Mouse (Mus musculus): Measurements from ENCODE around the gene Lbhd2. TPM values are rescaled to one million over a fixed set of nuclear protein-coding genes. Genes with fewer than 3 reads are reported as not detected.

Gene Lbhd2
- polyA plus RNA-seq (2012) = not detected in 2 replicates

- Histone ChIP-seq H3K36me3 (ENCODE audit: control insufficient read depth) (no peaks in the 10 kb centered on the region), H3K27me3 (ENCODE audit: control insufficient read depth) (peaks cover 58% of the 10 kb centered on the region), H3K4me1 (ENCODE audit: control insufficient read depth) (no peaks in the 10 kb centered on the region), H3K4me3 (replicated peaks) (no peak within 1 kb of the TSS), H3K9me3 (ENCODE audit: control insufficient read depth, low read length) (no peaks in the 10 kb centered on the region)
- TF ChIP-seq GATA1 (IDR thresholded peaks at IDR 0.05; ENCODE audit: low read length) (no peak), TAL1 (IDR thresholded peaks at IDR 0.05; ENCODE audit: low read length) (no peak)
Measured at GRCm38 (mm10) chr12:111406622-111407021, at the start of gene Lbhd2. TSS of gene Lbhd2 (plus strand) at chr12:111406809.

GRCm38 (mm10) chr12:111360671-111361070 lies 45.9 kb upstream of the Lbhd2 start:
- Histone ChIP-seq H3K9me3 (ENCODE audit: control insufficient read depth, low read length) (no peaks in the 10 kb centered on the region), H3K4me1 (ENCODE audit: control insufficient read depth) (no peaks in the 10 kb centered on the region), H3K4me3 (replicated peaks) (no peak overlapping the region), H3K36me3 (ENCODE audit: control insufficient read depth) (no peaks in the 10 kb centered on the region), H3K27me3 (ENCODE audit: control insufficient read depth) (no peaks in the 10 kb centered on the region; the same call in 1 of the 2 replicates)
- TF ChIP-seq TAL1 (IDR thresholded peaks at IDR 0.05; ENCODE audit: low read length) (no peak), GATA1 (IDR thresholded peaks at IDR 0.05; ENCODE audit: low read length) (no peak)

DNA sequence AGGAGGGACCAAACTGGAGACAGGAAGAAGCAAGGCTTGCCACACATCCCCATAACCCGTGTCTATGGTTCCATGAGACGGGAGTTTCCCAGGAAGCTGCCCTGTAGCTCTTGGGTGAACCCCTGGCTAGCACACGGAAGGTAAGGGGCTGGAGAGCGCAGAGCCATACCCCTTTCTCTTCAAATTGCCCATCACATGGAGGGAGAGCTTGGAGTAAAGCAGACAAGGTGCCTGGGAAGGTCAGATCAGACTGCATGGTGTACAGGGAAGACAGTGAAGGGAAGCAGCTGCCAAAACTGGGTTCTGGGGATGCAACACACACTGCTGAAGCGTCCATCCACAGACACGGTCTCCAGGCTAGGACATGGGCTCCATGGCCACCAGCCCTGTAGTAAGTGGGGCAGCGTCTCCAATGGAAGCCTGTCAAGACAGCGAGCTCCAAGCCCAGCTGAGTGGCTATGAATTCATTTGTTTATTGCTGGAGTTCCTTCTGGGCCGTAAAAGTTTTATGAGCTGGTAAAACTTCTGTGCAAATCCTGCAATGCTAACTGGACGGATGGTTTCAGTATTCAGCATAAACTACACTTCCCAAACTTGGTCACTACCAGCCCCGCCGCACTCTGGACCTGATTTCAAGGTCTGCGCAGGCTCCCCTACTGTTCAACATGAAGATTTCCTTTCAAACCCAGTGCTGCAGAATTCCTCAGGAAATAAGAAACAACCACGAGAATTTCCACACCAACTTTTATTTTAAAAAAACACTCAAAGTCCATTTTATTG lies 45.1 kb upstream of the Lbhd2 start:
- Histone ChIP-seq H3K4me1 (ENCODE audit: control insufficient read depth) (no peaks in the 10 kb centered on the region), H3K4me3 (replicated peaks) (no peak overlapping the region), H3K27me3 (ENCODE audit: control insufficient read depth) (no peaks in the 10 kb centered on the region), H3K36me3 (ENCODE audit: control insufficient read depth) (no peaks in the 10 kb centered on the region), H3K9me3 (ENCODE audit: control insufficient read depth, low read length) (no peaks in the 10 kb centered on the region)
- TF ChIP-seq TAL1 (IDR thresholded peaks at IDR 0.05; ENCODE audit: low read length) = no peak
- TF ChIP-seq GATA1 (IDR thresholded peaks at IDR 0.05; ENCODE audit: low read length) = no peak

DNA sequence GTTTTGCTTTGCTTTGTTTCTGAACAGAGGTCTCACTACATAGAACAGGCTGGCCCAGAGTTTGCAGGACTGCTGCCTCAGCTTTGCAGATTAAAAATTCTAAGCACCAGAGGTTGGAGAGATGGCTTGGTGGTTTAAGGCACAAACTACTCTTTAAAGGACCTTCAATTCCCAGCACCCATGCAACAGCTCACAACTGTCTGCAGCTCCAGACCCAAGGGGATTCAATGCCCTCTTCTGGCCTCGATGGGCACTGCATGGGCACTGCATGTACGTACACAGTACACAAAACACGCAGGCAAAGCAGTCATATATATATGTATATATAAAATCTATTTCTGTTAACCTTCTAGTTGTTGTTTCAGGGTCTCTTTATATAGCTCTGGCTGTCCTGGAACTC lies 42.4 kb upstream of the Lbhd2 start:
- H3K4me1 ChIP-seq (ENCODE audit: control insufficient read depth) = no peaks in the 10 kb centered on the region; the same call in none of the 2 replicates

DNA sequence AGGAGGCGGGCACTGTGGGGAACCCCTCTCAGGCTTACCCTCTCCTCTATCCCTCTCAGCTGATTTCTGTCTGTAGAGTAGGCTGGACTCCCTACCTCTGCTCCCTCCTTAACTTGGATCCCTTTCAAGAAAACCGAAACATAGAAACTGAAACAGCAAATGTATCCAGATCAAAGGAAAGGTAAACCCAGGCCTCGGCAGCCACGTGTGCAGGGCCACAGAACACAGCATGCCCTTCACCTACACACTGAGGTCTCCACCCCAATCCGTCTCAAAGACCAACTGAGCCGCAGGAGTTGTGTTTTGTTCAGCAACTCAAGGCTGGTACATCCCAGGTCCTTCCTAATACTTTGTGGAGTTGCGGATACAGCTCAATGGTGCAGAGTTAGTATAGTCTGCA lies 39.5 kb upstream of the Lbhd2 start:
- H3K36me3 ChIP-seq (ENCODE audit: control insufficient read depth) = no peaks in the 10 kb centered on the region
- no peaks in the 10 kb centered on the region for H3K9me3 ChIP-seq (ENCODE audit: control insufficient read depth, low read length)
- no peak overlapping the region for H3K4me3 ChIP-seq (replicated peaks)
- peaks cover 11% of the 10 kb centered on the region for H3K4me1 ChIP-seq (ENCODE audit: control insufficient read depth)
- H3K27me3 ChIP-seq (ENCODE audit: control insufficient read depth) = no peaks in the 10 kb centered on the region
- TF ChIP-seq TAL1 (IDR thresholded peaks at IDR 0.05; ENCODE audit: low read length) (no peak), GATA1 (IDR thresholded peaks at IDR 0.05; ENCODE audit: low read length) (no peak)

More for the DNA sequence above, 42.4 kb upstream of the Lbhd2 start:
- no peaks in the 10 kb centered on the region for H3K36me3 ChIP-seq (ENCODE audit: control insufficient read depth)
- H3K4me3 ChIP-seq (replicated peaks) = no peak overlapping the region
- H3K27me3 ChIP-seq (ENCODE audit: control insufficient read depth) = no peaks in the 10 kb centered on the region
- TF ChIP-seq GATA1 (IDR thresholded peaks at IDR 0.05; ENCODE audit: low read length) (no peak), TAL1 (IDR thresholded peaks at IDR 0.05; ENCODE audit: low read length) (no peak)
- no peaks in the 10 kb centered on the region for H3K9me3 ChIP-seq (ENCODE audit: control insufficient read depth, low read length)

DNA sequence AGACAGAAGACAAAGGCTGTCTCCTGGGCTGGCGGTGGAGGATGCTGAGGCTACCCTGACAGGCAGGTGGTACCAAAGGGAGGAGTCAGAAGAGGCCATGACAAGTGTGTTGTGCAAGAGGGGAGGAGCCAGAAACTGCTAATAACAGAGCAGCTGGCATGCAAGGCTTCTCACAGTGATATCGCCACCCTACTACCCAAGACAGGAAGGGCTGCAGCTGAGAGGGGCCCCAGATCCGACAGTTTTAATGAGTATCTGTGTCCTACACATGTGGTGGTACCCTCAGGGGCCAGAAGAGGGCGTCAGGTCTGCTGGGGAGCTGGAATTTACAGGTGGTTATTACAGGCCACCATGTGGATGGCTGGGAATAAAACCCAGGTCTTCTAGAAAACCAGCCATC lies 36.4 kb upstream of the Lbhd2 start:
- TF ChIP-seq GATA1 (IDR thresholded peaks at IDR 0.05; ENCODE audit: low read length) = no peak
- no peak for TF ChIP-seq TAL1 (IDR thresholded peaks at IDR 0.05; ENCODE audit: low read length)
- H3K27me3 ChIP-seq (ENCODE audit: control insufficient read depth) = peaks cover 5% of the 10 kb centered on the region
- H3K36me3 ChIP-seq (ENCODE audit: control insufficient read depth) = no peaks in the 10 kb centered on the region
- peaks cover 11% of the 10 kb centered on the region for H3K4me1 ChIP-seq (ENCODE audit: control insufficient read depth)
- no peaks in the 10 kb centered on the region for H3K9me3 ChIP-seq (ENCODE audit: control insufficient read depth, low read length)
- no peak overlapping the region for H3K4me3 ChIP-seq (replicated peaks)

GRCm38 (mm10) chr12:111371905-111372304 lies 34.7 kb upstream of the Lbhd2 start:
- H3K4me1 ChIP-seq (ENCODE audit: control insufficient read depth) = peaks cover 15% of the 10 kb centered on the region
- H3K27me3 ChIP-seq (ENCODE audit: control insufficient read depth) = peaks cover 20% of the 10 kb centered on the region
- no peaks in the 10 kb centered on the region for H3K36me3 ChIP-seq (ENCODE audit: control insufficient read depth)
- TF ChIP-seq GATA1 (IDR thresholded peaks at IDR 0.05; ENCODE audit: low read length) (no peak), TAL1 (IDR thresholded peaks at IDR 0.05; ENCODE audit: low read length) (no peak)
- H3K9me3 ChIP-seq (ENCODE audit: control insufficient read depth, low read length) = no peaks in the 10 kb centered on the region
- H3K4me3 ChIP-seq (replicated peaks) = no peak overlapping the region

GRCm38 (mm10) chr12:111373411-111373810 lies 33.2 kb upstream of the Lbhd2 start:
- no peaks in the 10 kb centered on the region for H3K36me3 ChIP-seq (ENCODE audit: control insufficient read depth)
- no peak overlapping the region for H3K4me3 ChIP-seq (replicated peaks)
- peaks cover 28% of the 10 kb centered on the region for H3K4me1 ChIP-seq (ENCODE audit: control insufficient read depth)
- TF ChIP-seq TAL1 (IDR thresholded peaks at IDR 0.05; ENCODE audit: low read length) (no peak), GATA1 (IDR thresholded peaks at IDR 0.05; ENCODE audit: low read length) (no peak)
- no peaks in the 10 kb centered on the region for H3K9me3 ChIP-seq (ENCODE audit: control insufficient read depth, low read length)
- peaks cover 35% of the 10 kb centered on the region for H3K27me3 ChIP-seq (ENCODE audit: control insufficient read depth)

- no peaks in the 10 kb centered on the region for H3K36me3 ChIP-seq (ENCODE audit: control insufficient read depth)
- TF ChIP-seq GATA1 (IDR thresholded peaks at IDR 0.05; ENCODE audit: low read length) (no peak), TAL1 (IDR thresholded peaks at IDR 0.05; ENCODE audit: low read length) (no peak)
- H3K27me3 ChIP-seq (ENCODE audit: control insufficient read depth) = peaks cover 49% of the 10 kb centered on the region
- H3K4me3 ChIP-seq (replicated peaks) = no peak overlapping the region
- H3K4me1 ChIP-seq (ENCODE audit: control insufficient read depth) = peaks cover 28% of the 10 kb centered on the region
- H3K9me3 ChIP-seq (ENCODE audit: control insufficient read depth, low read length) = no peaks in the 10 kb centered on the region
Measured at GRCm38 (mm10) chr12:111374727-111375126, 31.9 kb upstream of the Lbhd2 start.
